Mouse (Mus musculus) heart, postnatal 4 days (tissue): ENCODE results near the gene Tasp1. TPM values are rescaled to one million over a fixed set of nuclear protein-coding genes. Genes with fewer than 3 reads are reported as not detected.
"Not testable (repeated sequence)": the region's sequence is repeated elsewhere in the genome, so short reads cannot be mapped to it uniquely, and the experiment has no call there.

Source experiments
- DNase-seq: peaks from one replicate; pipeline ENCODE4 v3.0.0; 2021
- total RNA-seq, 2 experiments: library from RNA; stranded (reverse); gene quantifications; 2 replicates each; pipeline ENCODE4 v1.2.3; 2021

Gene Tasp1
- total RNA-seq: 1 to 10 TPM; 6.0 to 6.8 TPM

GRCm38 (mm10) chr2:140066353-140067314 is at the start of gene Tasp1:
TSS of gene Tasp1 (minus strand) at chr2:140066805.
- DNase-seq: peak; percentile 93

DNA sequence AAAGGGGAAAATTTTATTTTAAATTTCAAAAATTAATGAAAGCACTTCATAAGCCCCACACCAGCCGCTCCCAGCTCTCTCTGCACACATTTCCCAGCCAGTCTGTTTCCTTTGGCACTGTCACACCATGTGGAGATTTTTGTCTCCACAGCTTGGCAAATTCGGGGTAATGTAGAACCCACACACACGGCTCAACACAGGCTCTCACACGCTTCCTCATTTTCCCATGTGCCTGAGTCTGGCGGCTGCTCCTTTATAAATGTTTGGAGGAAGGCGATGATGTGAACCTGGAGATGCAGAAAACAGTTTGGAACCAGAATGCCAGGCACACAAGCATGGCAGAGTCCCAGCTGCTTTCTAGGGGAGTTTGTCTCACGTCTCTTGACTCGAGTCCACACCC is 47.2 kb upstream of the Tasp1 start:
- no peak for DNase-seq

DNA sequence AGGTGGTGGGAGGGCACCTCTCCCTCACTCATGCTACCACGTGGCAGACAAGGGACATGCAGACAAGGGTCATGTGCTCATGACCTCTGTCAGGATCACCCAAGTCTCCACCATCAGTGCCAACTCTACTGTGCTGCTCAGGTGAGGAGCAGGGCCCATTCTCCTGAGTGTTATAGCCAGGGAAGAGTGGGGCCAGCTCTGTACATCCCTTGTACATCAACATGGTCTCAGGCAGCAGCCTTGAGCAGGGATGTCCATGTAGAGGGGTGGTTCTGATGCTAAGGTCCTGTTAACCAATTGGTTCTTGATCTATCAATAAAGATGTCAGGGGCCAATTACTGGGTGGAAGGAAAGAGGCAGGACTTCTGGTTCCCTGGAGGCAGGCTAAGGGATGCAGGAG is 42.3 kb upstream of the Tasp1 start:
- DNase-seq: no peak

- no peak for DNase-seq
Measured at GRCm38 (mm10) chr2:140107641-140108040, 41.0 kb upstream of the Tasp1 start.

- no peak for DNase-seq
Measured at GRCm38 (mm10) chr2:140104951-140105350, 38.3 kb upstream of the Tasp1 start.

- no peak for DNase-seq
Measured at GRCm38 (mm10) chr2:140100551-140101474, 34.2 kb upstream of the Tasp1 start.

DNA sequence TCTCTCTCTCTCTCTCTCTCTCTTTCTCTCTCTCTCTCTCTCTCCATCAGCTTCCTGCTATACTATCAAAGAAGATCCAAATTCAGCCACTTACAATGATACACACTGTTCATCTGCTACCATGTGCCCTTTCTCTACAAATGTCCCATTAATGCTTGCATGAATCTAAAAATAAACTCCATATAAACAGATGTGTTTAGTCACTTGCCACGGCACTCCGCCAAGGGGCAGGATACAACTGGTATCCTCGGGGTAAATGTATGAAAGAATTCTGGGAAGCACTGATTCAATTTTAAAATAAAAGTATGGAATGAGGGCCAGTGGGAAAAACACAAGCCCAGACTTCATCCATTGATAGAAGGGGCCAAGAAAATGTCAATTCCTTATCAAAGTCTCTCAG is 33.4 kb upstream of the Tasp1 start:
- DNase-seq: peak; percentile 11

DNA sequence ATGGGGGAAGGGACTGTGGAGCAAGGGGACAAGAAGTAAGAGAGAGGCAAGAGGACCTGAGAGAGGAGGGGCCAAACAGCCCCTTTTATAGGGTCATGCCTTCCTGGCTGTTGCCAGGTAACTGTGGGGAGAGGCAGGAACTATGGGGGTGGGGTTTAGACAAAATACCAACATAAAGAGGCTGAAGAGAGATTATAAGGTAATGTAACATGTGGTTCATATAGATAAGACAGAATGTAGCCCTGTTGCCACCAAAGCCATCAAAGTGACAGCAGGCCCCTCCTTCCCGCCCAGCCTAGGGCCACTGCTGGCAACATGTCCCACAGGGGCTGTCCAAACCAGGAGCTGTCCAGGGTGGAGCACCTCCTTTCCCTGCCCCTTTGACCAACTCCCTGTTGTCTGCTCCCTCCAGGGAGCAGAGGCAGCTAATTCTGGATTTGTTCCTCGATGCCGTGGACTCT is 30.6 kb upstream of the Tasp1 start:
- no peak for DNase-seq

GRCm38 (mm10) chr2:140096034-140096433 is 29.4 kb upstream of the Tasp1 start:
- no peak for DNase-seq

DNA sequence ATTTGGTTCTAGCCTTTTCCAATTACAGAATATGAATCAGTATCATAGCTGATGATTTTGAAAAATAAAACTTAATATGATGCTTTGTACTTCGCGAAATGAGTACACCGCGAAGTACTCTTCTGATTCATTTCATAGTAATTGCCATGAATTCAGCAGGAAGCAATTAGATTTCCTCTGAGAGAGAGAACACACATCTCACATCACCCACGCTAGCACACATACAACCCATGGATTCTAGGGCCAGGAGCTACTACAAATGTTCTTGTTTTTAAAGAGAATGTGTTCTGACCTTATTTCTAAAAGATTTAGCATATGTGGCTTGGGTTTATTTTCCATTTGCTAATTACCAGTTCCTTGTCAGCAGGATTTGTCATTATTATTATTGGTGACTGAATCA is 26.8 kb upstream of the Tasp1 start:
- no peak for DNase-seq

DNA sequence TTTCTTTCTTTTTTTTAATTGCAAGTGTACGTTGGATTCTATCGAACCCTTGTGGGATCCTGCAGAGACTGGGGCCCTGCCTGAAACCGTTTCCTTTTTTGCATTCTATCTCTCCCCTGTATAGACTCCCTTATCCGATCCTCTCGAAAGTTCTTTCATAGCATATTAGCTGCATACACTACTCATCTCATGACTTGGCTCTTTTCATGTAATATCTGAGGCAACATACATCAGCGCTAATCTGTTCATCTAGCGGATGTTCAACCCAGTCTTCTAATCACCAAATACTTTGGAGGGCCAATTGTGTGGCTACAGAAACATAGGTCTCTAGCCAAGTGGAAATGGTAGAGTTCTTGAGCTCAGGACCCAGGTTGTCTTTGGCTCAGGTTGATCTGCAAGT is 17.6 kb upstream of the Tasp1 start:
- no peak for DNase-seq

DNA sequence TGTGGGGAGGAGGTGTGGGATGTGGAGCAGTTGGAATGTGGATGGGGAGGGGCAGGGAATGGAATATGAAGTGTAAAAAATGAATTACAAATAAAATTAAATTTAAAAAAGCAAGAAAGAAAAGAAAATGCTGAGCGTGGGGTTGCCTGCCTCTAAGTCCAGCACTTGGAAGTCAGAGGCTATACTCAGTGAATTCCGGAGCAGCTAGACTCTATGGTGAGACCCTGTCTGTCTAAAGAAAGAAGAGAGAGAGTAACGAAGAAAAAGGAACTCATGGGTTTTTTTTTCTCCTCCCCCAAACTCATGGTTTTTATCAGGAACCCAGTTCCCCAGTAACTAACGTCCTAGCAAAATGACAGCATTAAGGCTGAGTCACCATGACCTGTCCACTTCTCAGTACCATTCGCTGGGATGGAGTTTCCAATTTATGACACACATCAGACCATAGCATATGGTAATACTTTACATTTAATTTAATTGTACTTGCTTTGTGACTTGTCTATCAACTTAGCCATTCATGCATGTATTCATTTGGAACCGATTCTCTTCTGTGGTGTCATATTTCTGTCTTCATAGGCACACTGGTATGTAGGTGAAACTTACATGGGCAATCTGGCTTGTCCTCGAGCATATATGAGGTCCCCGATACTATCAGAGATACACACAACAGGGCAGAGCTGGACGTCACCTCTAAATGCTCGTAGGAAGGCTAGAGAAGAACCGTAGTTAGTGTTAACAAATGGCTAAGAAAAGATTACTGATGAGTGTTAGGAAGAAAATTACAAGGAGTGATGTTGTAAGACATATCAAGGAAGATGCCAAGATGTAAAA is 14.4 kb upstream of the Tasp1 start:
- DNase-seq: no peak

- DNase-seq: not testable (repeated sequence)
Measured at GRCm38 (mm10) chr2:140079284-140079683, 12.7 kb upstream of the Tasp1 start.

DNA sequence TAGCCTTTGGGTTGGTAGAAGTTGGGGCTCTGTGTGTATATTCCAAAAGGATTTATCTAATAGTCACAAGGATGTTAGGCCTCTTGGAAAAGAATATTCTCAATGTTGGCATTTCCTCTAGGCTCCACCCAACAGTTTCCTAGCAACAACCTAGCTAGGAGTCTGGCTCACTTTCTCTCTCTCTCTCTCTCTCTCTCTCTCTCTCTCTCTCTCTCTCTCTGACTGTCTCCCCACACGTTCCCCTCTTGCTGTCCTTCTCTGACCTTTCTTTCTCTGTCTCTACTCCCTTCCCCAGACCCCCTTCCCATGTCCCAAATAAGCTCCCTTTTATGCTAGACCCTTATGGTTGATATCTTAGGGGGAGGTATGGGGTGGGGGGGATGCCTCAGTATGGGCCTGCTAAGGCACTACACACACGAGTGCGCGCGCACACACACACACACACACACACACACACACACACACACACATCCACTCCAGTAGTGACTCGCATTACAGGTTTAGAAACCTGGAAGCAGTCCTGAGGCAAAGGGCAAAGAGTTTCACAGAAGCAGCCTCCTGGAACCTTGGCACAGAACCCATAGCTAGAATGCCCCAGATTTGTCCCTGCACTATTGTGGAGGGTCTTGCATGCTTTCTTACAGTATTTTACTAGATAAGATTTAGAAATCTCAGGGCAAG is 12.1 kb upstream of the Tasp1 start:
- no peak for DNase-seq

DNA sequence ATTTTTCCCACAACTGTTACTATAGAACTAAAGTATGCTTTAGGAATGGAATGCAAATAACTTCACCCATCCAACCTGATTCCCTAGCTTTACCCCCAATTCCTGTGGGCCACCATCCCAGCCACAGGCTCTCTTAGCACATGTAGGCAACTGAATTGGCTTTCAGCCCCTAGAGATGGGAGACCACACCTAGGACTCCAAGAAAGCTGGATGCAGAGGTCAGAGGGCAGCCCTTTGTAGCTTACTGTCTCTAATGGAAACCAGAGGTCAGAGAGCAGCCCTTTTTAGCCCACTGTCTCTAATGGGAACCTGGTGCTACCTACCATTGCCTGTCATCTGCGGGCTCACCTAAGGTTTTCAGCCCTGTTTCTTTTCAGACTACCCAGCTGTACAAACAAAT is 10.9 kb upstream of the Tasp1 start:
- DNase-seq: no peak

GRCm38 (mm10) chr2:140075150-140075549 is 8.5 kb upstream of the Tasp1 start:
- no peak for DNase-seq

GRCm38 (mm10) chr2:140067516-140067915 is 911 bp upstream of the Tasp1 start:
- no peak for DNase-seq

- DNase-seq: no peak
Measured at GRCm38 (mm10) chr2:140065676-140066075, 929 bp downstream of the Tasp1 start.

DNA sequence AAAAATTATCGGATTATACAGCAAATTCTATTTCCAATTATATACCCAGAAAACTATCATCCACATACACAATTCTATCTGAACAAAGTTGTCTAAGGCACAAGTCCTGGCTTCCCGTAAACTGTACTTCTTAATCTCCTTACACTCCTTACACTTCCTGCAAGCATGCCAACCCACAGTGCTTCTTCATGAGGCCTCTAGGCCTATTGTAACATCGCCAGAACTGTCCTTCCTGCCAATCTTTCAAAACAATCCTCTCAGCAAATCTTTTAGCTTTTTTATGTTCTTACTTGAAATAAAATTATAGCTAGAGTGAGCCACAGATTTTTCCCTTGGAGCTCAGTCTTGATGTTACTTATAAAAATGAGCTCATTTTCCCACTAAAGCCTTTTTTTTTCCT is 5.1 kb downstream of the Tasp1 start:
- DNase-seq: no peak

- no peak for DNase-seq
Measured at GRCm38 (mm10) chr2:140060092-140060867, 6.3 kb downstream of the Tasp1 start.

- no peak for DNase-seq
Measured at GRCm38 (mm10) chr2:140058125-140058524, 8.5 kb downstream of the Tasp1 start.
